Mouse (Mus musculus): Measurements from ENCODE around the gene Rab11b. TPM values are rescaled to one million over a fixed set of nuclear protein-coding genes. Genes with fewer than 3 reads are reported as not detected.
A peak's percentile ranks its signal among the peaks of the same experiment; 100 is the strongest.
"Not testable (repeated sequence)": the region's sequence is repeated elsewhere in the genome, so short reads cannot be mapped to it uniquely, and the experiment has no call there.

The Rab11b gene
- total RNA-seq, 4 experiments from 2014 or later, result 272 to 320 (median 292) TPM

- DNase-seq (ENCODE audit: low spot score in 2 of 2), result no peak
These were observed 13.1 kb upstream of the Rab11b start for GRCm38 (mm10) chr17:33773426-33773825.

- no peak for DNase-seq (ENCODE audit: low spot score in 2 of 2)
These were observed 11.3 kb upstream of the Rab11b start for GRCm38 (mm10) chr17:33771617-33772016.

GRCm38 (mm10) chr17:33766389-33766788 is 6.1 kb upstream of the Rab11b start:
- DNase-seq (ENCODE audit: low spot score in 2 of 2), result no peak

GRCm38 (mm10) chr17:33759767-33760254 is 519 bp downstream of the Rab11b start:
- peak; percentile 82 to 85 for DNase-seq (ENCODE audit: low spot score in 2 of 2)

GRCm38 (mm10) chr17:33757231-33757630 is 3.1 kb downstream of the Rab11b start:
- DNase-seq (ENCODE audit: low spot score in 2 of 2), result no peak

GRCm38 (mm10) chr17:33756108-33756790 is 4.1 kb downstream of the Rab11b start:
- DNase-seq (ENCODE audit: low spot score in 2 of 2), result no peak

GRCm38 (mm10) chr17:33755418-33756107 is 4.8 kb downstream of the Rab11b start:
- no peak for DNase-seq (ENCODE audit: low spot score in 2 of 2)

- DNase-seq (ENCODE audit: low spot score in 2 of 2), result no peak
These were observed 5.7 kb downstream of the Rab11b start for GRCm38 (mm10) chr17:33754656-33755055.

GRCm38 (mm10) chr17:33752297-33752696 is 8.0 kb downstream of the Rab11b start:
- DNase-seq (ENCODE audit: low spot score in 2 of 2), result no peak

- no peak for DNase-seq (ENCODE audit: low spot score in 2 of 2)
These were observed 9.1 kb downstream of the Rab11b start for GRCm38 (mm10) chr17:33751181-33751580.

GRCm38 (mm10) chr17:33749451-33749850 is 10.9 kb downstream of the Rab11b start:
- no peak for DNase-seq (ENCODE audit: low spot score in 2 of 2)

GRCm38 (mm10) chr17:33746011-33746410 is 14.3 kb downstream of the Rab11b start:
- DNase-seq (ENCODE audit: low spot score in 2 of 2), result no peak

- no peak for DNase-seq (ENCODE audit: low spot score in 2 of 2)
These were observed 15.5 kb downstream of the Rab11b start for GRCm38 (mm10) chr17:33744686-33745384.

GRCm38 (mm10) chr17:33742420-33742819 is 17.9 kb downstream of the Rab11b start:
- DNase-seq (ENCODE audit: low spot score in 2 of 2), result no peak

- DNase-seq (ENCODE audit: low spot score in 2 of 2), result not testable (repeated sequence)
These were observed 26.8 kb downstream of the Rab11b start for GRCm38 (mm10) chr17:33733526-33733925.

GRCm38 (mm10) chr17:33732556-33733083 is 27.7 kb downstream of the Rab11b start:
- DNase-seq (ENCODE audit: low spot score in 2 of 2), result not testable (repeated sequence)

- DNase-seq (ENCODE audit: low spot score in 2 of 2), result no peak
These were observed 31.1 kb downstream of the Rab11b start for GRCm38 (mm10) chr17:33729215-33729614.

GRCm38 (mm10) chr17:33728396-33728795 is 31.9 kb downstream of the Rab11b start:
- no peak for DNase-seq (ENCODE audit: low spot score in 2 of 2)

- no peak for DNase-seq (ENCODE audit: low spot score in 2 of 2)
These were observed 40.5 kb downstream of the Rab11b start for GRCm38 (mm10) chr17:33719736-33720378.

GRCm38 (mm10) chr17:33718944-33719725 is 41.2 kb downstream of the Rab11b start:
- DNase-seq (ENCODE audit: low spot score in 2 of 2), result no peak
